13 mouse cellular contexts compared by ENCODE assay signal in the genomic region with DNA sequence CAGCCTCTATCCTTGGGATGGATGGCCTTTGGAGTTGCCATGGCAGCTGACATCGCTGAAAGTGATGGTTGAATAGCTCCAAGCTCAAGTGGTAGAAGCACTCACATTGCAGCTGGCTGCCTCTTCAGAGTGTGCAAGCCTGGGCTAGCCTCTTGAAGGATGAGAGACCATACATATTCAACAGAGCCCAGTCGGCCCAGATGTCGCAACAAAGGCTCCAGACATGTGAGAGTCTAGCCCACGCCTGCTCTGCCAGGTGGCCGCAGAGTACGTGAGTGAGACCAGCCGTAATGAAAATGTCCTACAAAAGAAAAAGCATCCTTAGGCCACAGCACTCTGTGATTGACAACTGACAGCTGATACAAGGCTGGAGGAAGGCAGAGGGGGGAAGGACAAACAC. TPM values are rescaled to one million over a fixed set of nuclear protein-coding genes. Genes with fewer than 3 reads are reported as not detected.
DNase-seq lines count a peak whose midpoint lies in the region; ATAC-seq and TF ChIP-seq lines count a peak whose summit lies in the region.
"Had no signal": no experiment of that assay in that cellular context is flagged by ENCODE, and none has a peak within 500 bp of the region (broad histone marks: within the 10 kb centered on the region; RNA-seq: fewer than 3 reads in every experiment).

No protein-coding gene starts in this region.

- no peak for DNase-seq in hindbrain, postnatal 0 days (ENCODE audit: low spot score)
- DNase-seq in CH12.LX (ENCODE audit: extremely low read depth) (peak; percentile 29), ZHBTc4 (ENCODE audit: low read depth, low spot score) (peak; percentile 56)
- DNase-seq in testis, postnatal 14 days (ENCODE audit: low spot score): no peak
- DNase-seq in spleen, postnatal 4 days (ENCODE audit: low spot score in 2 of 2): no peak
- DNase-seq: adrenal gland, adult 8-10 months; heart, adult 18-20 months; lung, postnatal 36 days had no signal

- WGBS in hindbrain, embryonic 15.5 days: 43% methylated on average over 7 of the region's 7 CpGs
- 50% methylated on average over 7 of the region's 7 CpGs for WGBS in hindbrain, postnatal 0 days
- WGBS in forebrain, embryonic 13.5 days: 52% methylated on average over 7 of the region's 7 CpGs

- TF ChIP-seq RAD21 in CH12.LX (IDR thresholded peaks at IDR 0.05; ENCODE audit: low read depth, low read length): no peak

- H3K36me3 ChIP-seq in hindbrain, embryonic 15.5 days: no peaks in the 10 kb centered on the region
- H3K36me3 ChIP-seq in hindbrain, postnatal 0 days (ENCODE audit: insufficient read depth, low read length): no peaks in the 10 kb centered on the region
- no peaks in the 10 kb centered on the region for H3K36me3 ChIP-seq in CH12.LX (replicated peaks in 1 of 2; ENCODE audit: control insufficient read depth in 1 of 2, insufficient read depth in 1 of 2, low read length in 1 of 2)
- H3K36me3 ChIP-seq in forebrain, embryonic 13.5 days (ENCODE audit: poor library complexity, severe bottlenecking): no peaks in the 10 kb centered on the region
- H3K36me3 ChIP-seq: G1E; heart, embryonic 15.5 days had no signal

- H3K79me2 ChIP-seq in CH12.LX (replicated peaks; ENCODE audit: control insufficient read depth, extremely low read depth, insufficient read depth, poor library complexity, severe bottlenecking): no peaks in the 10 kb centered on the region

- no peaks in the 10 kb centered on the region for H3K9me3 ChIP-seq in hindbrain, embryonic 15.5 days
- H3K9me3 ChIP-seq in hindbrain, postnatal 0 days (ENCODE audit: low read length): no peaks in the 10 kb centered on the region
- H3K9me3 ChIP-seq in CH12.LX (replicated peaks; ENCODE audit: low read length): no peaks in the 10 kb centered on the region
- H3K9me3 ChIP-seq in forebrain, embryonic 13.5 days (replicated peaks): no peaks in the 10 kb centered on the region
- H3K9me3 ChIP-seq: G1E; heart, embryonic 15.5 days had no signal

- peak; percentile 42; the same call in 1 of the 2 replicates for TF ChIP-seq EP300 in CH12.LX (IDR thresholded peaks at IDR 0.05; ENCODE audit: low read length)

- dilution Hi-C loops in CH12.LX (cut with MboI; ENCODE audit: extremely low pct_ligation_motif_present, extremely low pct_unique_long_range_greater_than_20kb, low sequenced_read_pairs): no loop called here

- no peak overlapping the region for H3K9ac ChIP-seq in hindbrain, embryonic 15.5 days
- no peak overlapping the region for H3K9ac ChIP-seq in hindbrain, postnatal 0 days (replicated peaks; ENCODE audit: low read length)
- no peak overlapping the region for H3K9ac ChIP-seq in CH12.LX (ENCODE audit: insufficient read depth, low read depth)
- H3K9ac ChIP-seq in forebrain, embryonic 13.5 days: no peak overlapping the region
- H3K9ac ChIP-seq: heart, embryonic 15.5 days had no signal

- ATAC-seq in hindbrain, embryonic 15.5 days (ENCODE audit: low FRiP score, low read depth): no peak
- no peak for ATAC-seq in hindbrain, postnatal 0 days
- peak; percentile 78 for ATAC-seq in forebrain, embryonic 13.5 days
- no peak for ATAC-seq in erythroid progenitor cell, adult 5-6 weeks (replicated peaks; ENCODE audit: low FRiP score, poor library complexity, severe bottlenecking)

- H3K4me3 ChIP-seq in hindbrain, embryonic 15.5 days: no peak overlapping the region
- no peak overlapping the region for H3K4me3 ChIP-seq in hindbrain, postnatal 0 days (ENCODE audit: low read length)
- H3K4me3 ChIP-seq in CH12.LX (replicated peaks in 1 of 3; ENCODE audit: low read depth in 2 of 3, low read length in 2 of 3, poor library complexity in 1 of 3): no peak overlapping the region
- H3K4me3 ChIP-seq in forebrain, embryonic 13.5 days: no peak overlapping the region
- H3K4me3 ChIP-seq: heart, embryonic 15.5 days had no signal

- H3K4me1 ChIP-seq in hindbrain, embryonic 15.5 days (replicated peaks): peaks cover 21% of the 10 kb centered on the region
- H3K4me1 ChIP-seq in hindbrain, postnatal 0 days (ENCODE audit: insufficient read depth, low read length): no peaks in the 10 kb centered on the region; the same call in 1 of the 2 replicates
- H3K4me1 ChIP-seq in CH12.LX (ENCODE audit: control insufficient read depth in 1 of 2, insufficient read depth in 2 of 2): peaks cover 18 to 22% of the 10 kb centered on the region in 2 experiments
- peaks cover 21% of the 10 kb centered on the region for H3K4me1 ChIP-seq in forebrain, embryonic 13.5 days

- no peak for TF ChIP-seq POLR2A in CH12.LX (IDR thresholded peaks at IDR 0.05; ENCODE audit: low read depth, low read length)

- no peaks in the 10 kb centered on the region for H3K27me3 ChIP-seq in hindbrain, embryonic 15.5 days
- no peaks in the 10 kb centered on the region for H3K27me3 ChIP-seq in hindbrain, postnatal 0 days (ENCODE audit: insufficient read depth, low read length)
- H3K27me3 ChIP-seq in CH12.LX (replicated peaks): no peaks in the 10 kb centered on the region
- H3K27me3 ChIP-seq in forebrain, embryonic 13.5 days: no peaks in the 10 kb centered on the region
- H3K27me3 ChIP-seq: heart, embryonic 15.5 days had no signal

- TF ChIP-seq CTCF in hindbrain, postnatal 0 days (IDR thresholded peaks at IDR 0.05; ENCODE audit: low read depth): no peak
- TF ChIP-seq CTCF in CH12.LX (conservative IDR thresholded peaks at IDR 0.05 in 1 of 2, IDR thresholded peaks at IDR 0.05 in 1 of 2; ENCODE audit: low read depth in 2 of 2, low read length in 2 of 2): no peak

- peak overlapping the region; percentile 7; the same call in 1 of the 2 replicates for H3K27ac ChIP-seq in hindbrain, embryonic 15.5 days (replicated peaks)
- no peak overlapping the region for H3K27ac ChIP-seq in hindbrain, postnatal 0 days
- H3K27ac ChIP-seq in CH12.LX (ENCODE audit: insufficient read depth, low read depth): no peak overlapping the region
- peak overlapping the region; percentile 73 for H3K27ac ChIP-seq in forebrain, embryonic 13.5 days
- H3K27ac ChIP-seq: heart, embryonic 15.5 days had no signal

- in situ Hi-C loops in CH12.LX (cut with MboI; ENCODE audit: low pct_ligation_motif_present, low pct_unique_long_range_greater_than_20kb, low sequenced_read_pairs): no loop called here

- H3K4me2 ChIP-seq in hindbrain, embryonic 15.5 days: no peak overlapping the region
- no peak overlapping the region for H3K4me2 ChIP-seq in hindbrain, postnatal 0 days (ENCODE audit: low read depth, low read length)
- H3K4me2 ChIP-seq in CH12.LX (ENCODE audit: insufficient read depth, low read depth, poor library complexity, severe bottlenecking): no peak overlapping the region
- no peak overlapping the region for H3K4me2 ChIP-seq in forebrain, embryonic 13.5 days
- H3K4me2 ChIP-seq: heart, embryonic 15.5 days had no signal

TF ChIP-seq in CH12.LX, 34 proteins besides CTCF, POLR2A, EP300 and RAD21:
- TF ChIP-seq MAX (IDR thresholded peaks at IDR 0.05; ENCODE audit: low read length) (peak; percentile 62; the same call in 1 of the 2 replicates), MEF2A (IDR thresholded peaks at IDR 0.05; ENCODE audit: borderline replicate concordance, low read depth, low read length) (no peak), MYC (IDR thresholded peaks at IDR 0.05; ENCODE audit: low read depth, low read length) (0 out of 2 replicates have a peak, but pooled peaks have one; percentile 64), TCF12 (IDR thresholded peaks at IDR 0.05; ENCODE audit: low read depth, low read length) (peak; percentile 87), ETS1 (conservative IDR thresholded peaks at IDR 0.05; ENCODE audit: low read depth, low read length) (0 out of 2 replicates have a peak, but pooled peaks have one; percentile 40), PAX5 (IDR thresholded peaks at IDR 0.05; ENCODE audit: low read length) (no peak), NRF1 (IDR thresholded peaks at IDR 0.05; ENCODE audit: low read depth, low read length) (0 out of 2 replicates have a peak, but pooled peaks have one; percentile 9), BHLHE40 (IDR thresholded peaks at IDR 0.05; ENCODE audit: low read depth, low read length) (peak; percentile 68), CHD1 (IDR thresholded peaks at IDR 0.05; ENCODE audit: low read depth, low read length) (0 out of 2 replicates have a peak, but pooled peaks have one; percentile 72), NELFE (IDR thresholded peaks at IDR 0.05; ENCODE audit: low read depth, low read length) (no peak), MXI1 (IDR thresholded peaks at IDR 0.05; ENCODE audit: low read depth, low read length) (peak; percentile 57; the same call in 1 of the 2 replicates)

RNA-seq across cellular contexts. Expression of a gene that starts 40.2 kb away (rescaled TPM):
- polyA plus RNA-seq in hindbrain, embryonic 15.5 days (2015; fragmentation: Nextera tagmentation; extraction: Ambion mirVana): 2,617 and 2,778 TPM in 2 replicates
- total RNA-seq in hindbrain, postnatal 0 days (2014; rRNA removed): 1,139 and 1,416 TPM in 2 replicates
- polyA plus RNA-seq in hindbrain, postnatal 0 days (2015; fragmentation: Nextera tagmentation; extraction: Ambion mirVana): 4,078 and 4,190 TPM in 2 replicates
- 750 and 836 TPM in 2 replicates for total RNA-seq in CH12.LX (2012; rRNA removed)
- 425 and 450 TPM in 2 replicates for total RNA-seq in CH12.LX (2014; rRNA removed)
- 627 and 753 TPM in 2 replicates for polyA plus RNA-seq in CH12.LX (2012; ENCODE audit: insufficient read length, low read depth)
- 1,816 and 2,096 TPM in 2 replicates for polyA plus RNA-seq in forebrain, embryonic 13.5 days (2015; fragmentation: Nextera tagmentation; extraction: Ambion mirVana)
- total RNA-seq in erythroid progenitor cell, adult 5-6 weeks (2015; ENCODE audit: low replicate concordance): 96.0 and 222 TPM in 2 replicates
- total RNA-seq in erythroid progenitor cell, adult 5-6 weeks (2017; ENCODE audit: low replicate concordance): 92.8 and 101 TPM in 2 replicates

Comparison
In these comparisons a context has a peak if more than half of its experiments do, and no peak if none do; other contexts are left out.
1. H3K27ac ChIP-seq: peak in hindbrain, embryonic 15.5 days (single experiment) and forebrain, embryonic 13.5 days (single experiment); none in hindbrain, postnatal 0 days (single experiment) and CH12.LX (single experiment).
2. DNase-seq: peak in CH12.LX (single experiment) and ZHBTc4 (single experiment); none in hindbrain, postnatal 0 days (single experiment), testis, postnatal 14 days (single experiment) and spleen, postnatal 4 days (0 of 2).